Mouse (Mus musculus): ENCODE data around the gene Lemd1.

Gene Lemd1

DNA sequence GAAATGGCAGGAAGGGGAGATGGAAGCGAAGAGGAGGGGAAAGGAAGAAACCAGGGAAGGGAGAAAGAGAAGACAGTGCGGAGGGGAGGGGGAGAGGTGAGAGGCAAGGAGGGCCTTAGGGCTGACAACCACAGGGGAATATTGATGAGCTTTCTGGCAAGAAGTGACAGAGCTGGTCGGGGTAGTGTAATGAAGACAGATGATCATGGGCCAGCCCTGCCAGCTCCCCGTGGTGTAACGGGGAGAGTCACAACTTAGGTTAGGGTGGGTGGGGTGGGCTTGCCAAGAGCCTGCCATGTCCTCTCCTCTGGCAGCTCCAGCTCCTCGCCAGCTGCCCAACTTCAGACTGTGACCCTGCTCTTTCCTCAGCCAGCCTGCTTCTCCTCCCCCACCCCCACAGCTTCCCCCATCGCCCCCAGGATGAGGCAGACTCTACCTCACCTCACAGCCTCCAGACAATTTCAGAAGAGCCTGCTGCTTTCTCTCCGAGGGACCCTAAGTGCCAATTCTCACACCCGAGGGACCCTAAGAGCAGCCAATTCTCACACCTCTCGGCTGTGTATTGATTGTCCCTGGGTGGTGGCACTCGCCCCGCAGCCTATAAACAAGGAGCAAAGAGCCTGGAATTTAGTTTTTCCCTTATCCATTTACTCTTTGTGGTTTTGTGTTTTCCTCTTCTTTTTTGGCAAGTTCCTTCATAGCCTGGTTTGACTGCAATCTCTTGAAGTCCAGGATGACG, 26.3 kb upstream of the Lemd1 start:
- DNase-seq (ENCODE audit: low spot score in 2 of 2), result no peak

GRCm38 (mm10) chr1:132165859-132166258, 25.4 kb upstream of the Lemd1 start:
- DNase-seq (ENCODE audit: low spot score in 2 of 2), result no peak

DNA sequence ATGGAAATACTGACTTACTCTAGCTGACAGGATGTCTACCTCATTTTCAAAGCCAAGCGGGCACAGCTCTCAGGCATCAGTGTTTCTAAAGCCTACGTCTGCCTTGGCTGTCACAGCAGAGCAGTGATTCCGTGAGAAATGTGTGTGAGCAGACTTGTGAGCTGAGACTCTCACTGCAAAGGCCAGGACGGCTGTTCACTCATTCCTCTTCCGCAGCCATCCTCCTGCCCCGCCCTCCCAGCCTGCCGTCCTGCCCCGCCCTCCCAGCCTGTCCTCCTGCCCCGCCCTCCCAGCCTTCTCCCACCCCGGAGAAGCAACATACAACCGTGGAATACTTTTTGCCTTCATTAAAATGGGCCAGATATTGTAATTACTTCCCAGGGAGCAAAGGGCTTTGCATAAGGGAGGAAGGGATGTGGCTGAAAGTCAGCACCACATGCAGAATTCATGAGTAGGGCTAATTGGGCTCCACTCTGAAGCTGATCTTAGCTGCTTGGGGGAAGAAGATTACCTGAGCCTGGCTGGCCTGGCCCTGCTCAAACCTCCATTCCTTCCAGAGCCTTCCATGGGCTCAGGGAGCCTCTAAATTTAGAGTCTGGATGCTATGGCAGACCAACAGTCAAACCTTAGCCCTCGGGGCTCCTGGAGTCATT, 23.0 kb upstream of the Lemd1 start:
- DNase-seq (ENCODE audit: low spot score in 2 of 2), result no peak

DNA sequence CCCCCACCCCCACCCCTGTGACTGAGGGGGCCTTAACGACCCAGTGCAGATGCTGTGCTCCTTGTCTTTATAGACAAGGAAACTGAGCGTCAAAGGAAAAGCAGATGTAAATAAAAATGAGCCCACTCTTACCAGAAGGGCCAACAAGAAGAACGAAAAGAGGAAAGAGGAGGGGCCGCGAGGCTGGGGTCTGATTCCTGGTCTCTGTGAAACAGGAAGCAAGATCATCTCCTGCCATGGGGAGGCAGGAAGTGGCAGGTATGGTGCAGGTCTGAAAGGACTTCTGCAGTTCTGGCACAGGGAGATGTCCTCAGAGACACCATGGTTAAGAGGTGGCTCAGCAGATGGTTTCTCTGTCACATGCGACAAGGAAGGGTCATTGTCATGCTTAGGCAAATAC, 20.5 kb upstream of the Lemd1 start:
- no peak for DNase-seq (ENCODE audit: low spot score in 2 of 2)

- no peak for DNase-seq (ENCODE audit: low spot score in 2 of 2)
These were observed 19.6 kb upstream of the Lemd1 start for GRCm38 (mm10) chr1:132171619-132172018.

GRCm38 (mm10) chr1:132186303-132186702, 4.9 kb upstream of the Lemd1 start:
- DNase-seq (ENCODE audit: low spot score in 2 of 2), result no peak

GRCm38 (mm10) chr1:132188442-132189066, 2.7 kb upstream of the Lemd1 start:
- no peak for DNase-seq (ENCODE audit: low spot score in 2 of 2)

GRCm38 (mm10) chr1:132189231-132189630, 2.0 kb upstream of the Lemd1 start:
- DNase-seq (ENCODE audit: low spot score in 2 of 2), result no peak

DNA sequence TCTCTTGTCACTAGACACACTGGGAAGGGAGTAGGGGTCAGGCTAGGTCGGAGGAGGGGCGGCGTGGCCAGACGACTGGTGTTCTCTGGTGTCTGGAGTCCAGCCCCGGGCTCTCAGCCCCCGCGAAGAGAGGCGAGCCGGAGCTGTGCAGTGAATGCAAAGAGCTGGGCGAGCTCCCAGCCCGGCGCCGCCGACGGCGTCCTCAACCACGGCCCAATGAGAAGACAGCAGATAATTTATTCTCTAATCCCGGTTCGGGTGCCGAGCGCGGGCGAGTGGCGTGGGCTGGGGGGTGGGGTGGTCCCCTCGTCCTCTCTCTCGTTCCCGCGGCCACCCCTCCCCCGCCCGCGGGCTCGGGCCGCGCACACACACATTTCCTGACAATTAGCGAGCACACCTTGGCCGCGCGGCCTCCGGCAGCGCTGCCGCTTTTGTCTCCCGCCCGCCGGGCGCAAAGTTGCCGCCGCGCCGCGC, 1.2 kb upstream of the Lemd1 start:
- DNase-seq (ENCODE audit: low spot score in 2 of 2), result no peak

DNA sequence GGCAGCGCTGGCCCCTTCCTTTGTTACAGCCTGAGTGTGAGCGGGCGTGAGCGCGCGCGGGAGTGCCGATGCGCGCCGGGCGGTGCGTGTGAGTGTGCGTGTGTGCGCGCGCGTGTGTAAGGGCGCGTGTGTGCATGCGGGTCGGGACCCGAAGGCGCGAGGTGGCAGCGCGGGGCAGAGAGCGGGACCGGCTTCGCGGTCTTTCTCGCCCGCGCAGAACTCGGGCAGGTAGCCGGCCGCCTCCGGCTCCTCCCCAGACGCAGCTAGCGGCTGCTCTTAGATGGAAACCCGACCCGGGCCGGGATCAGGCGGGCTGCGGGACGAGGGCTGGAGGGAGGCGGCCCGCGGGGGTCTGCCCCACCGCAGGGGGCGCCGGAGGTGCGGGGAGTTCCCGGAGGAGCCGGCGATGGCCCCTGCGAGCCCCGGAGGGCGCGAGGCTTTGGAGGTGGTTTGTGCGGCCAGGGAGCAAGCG, 574 bp upstream of the Lemd1 start:
- DNase-seq (ENCODE audit: low spot score in 2 of 2), result no peak

- no peak for DNase-seq (ENCODE audit: low spot score in 2 of 2)
These were observed 802 bp downstream of the Lemd1 start for GRCm38 (mm10) chr1:132191786-132192680.

DNA sequence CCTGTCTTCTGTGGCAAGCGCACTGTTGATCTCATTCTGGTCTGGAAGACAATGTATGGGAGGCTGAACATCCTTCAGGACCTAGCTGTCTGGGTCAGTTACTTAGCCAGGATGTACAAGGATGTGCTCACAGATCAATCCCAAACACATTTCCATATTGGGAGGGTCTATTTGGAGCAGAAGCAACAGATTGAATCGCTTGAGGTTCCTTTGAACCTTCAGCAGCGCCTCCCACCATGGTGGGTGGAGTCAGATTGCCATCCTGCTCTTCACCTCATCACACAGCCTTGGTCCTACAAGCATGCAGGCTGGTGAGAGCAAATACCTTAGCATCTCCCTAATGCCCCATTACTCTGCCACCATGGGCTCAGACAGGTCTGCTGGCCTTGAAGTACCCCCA, 2.6 kb downstream of the Lemd1 start:
- no peak for DNase-seq (ENCODE audit: low spot score in 2 of 2)

GRCm38 (mm10) chr1:132194624-132195023, 3.4 kb downstream of the Lemd1 start:
- DNase-seq (ENCODE audit: low spot score in 2 of 2), result no peak

GRCm38 (mm10) chr1:132195100-132195499, 3.9 kb downstream of the Lemd1 start:
- DNase-seq (ENCODE audit: low spot score in 2 of 2), result no peak

DNA sequence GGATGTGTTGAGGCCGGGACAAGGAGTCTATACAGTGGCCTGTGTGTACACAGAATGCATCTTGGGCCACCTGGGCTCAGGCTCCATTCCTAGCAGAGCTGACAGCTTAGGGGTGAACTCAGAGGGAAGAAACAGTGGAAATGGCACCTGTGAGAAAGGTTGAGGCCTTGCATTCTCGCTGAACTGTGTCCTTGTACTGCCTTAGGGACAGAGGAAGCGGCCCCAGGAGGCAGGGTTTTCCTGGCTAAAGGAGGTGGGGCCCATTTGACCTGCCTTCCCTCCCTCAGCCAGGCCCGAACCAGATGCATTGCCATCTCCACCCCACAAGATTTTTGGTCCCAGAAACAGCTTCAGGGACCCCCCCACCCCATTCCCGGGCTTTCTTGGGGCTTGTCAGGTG, 4.5 kb downstream of the Lemd1 start:
- no peak for DNase-seq (ENCODE audit: low spot score in 2 of 2)

- DNase-seq (ENCODE audit: low spot score in 2 of 2), result no peak
These were observed 5.1 kb downstream of the Lemd1 start for GRCm38 (mm10) chr1:132196337-132196736.

GRCm38 (mm10) chr1:132197666-132198065, 6.4 kb downstream of the Lemd1 start:
- no peak for DNase-seq (ENCODE audit: low spot score in 2 of 2)

DNA sequence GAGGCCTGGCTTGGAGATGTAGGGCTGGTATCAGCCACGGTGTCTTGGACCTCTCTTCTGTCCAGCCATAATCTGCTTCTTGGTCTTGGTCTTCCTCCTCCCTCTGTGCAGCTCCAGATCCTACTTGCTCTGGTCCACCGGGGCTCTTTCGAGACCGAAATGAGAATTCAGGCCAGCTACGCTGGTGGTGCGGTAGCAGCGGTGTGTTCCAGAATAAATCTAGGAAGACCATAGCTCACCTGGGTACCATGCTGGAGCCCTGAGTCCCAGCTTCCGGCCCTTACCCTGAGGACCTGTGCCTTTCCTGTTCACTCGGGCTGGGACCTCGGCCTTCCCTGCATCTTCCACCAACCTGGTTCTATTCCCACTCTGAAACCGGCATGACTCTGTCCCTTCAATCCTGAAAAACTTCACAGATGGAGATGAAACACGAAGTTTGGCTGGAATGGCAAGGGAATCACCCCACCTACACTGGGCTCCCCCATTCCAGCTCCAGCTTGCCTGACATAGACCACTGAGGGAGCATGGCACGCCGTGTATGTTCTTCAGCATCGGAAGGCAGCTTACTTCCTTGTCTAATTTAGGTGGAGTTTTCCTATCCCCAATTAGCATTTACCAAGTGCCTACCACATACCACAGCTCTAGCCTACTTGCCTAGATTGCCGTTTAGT, 7.3 kb downstream of the Lemd1 start:
- DNase-seq (ENCODE audit: low spot score in 2 of 2), result no peak

GRCm38 (mm10) chr1:132199244-132199643, 8.0 kb downstream of the Lemd1 start:
- no peak for DNase-seq (ENCODE audit: low spot score in 2 of 2)

DNA sequence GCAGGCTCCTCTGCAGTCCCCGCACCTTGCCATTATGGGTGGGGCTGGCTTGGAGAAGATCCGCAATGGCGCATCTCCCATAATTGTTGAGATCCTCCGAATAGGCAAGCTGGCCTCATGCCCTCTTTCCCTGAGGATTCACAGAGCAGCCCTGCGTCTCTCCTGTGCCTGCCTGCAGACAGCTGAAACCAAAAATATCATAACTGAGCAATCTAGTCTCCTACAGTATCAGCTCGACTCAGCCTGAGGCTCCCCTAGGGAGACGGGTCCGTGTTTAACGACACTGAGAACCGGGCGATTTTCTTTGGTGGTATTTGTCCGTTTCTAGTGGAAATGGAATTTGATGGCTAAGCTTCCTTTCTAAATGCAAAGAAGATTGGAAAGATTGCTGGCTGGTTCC, 8.7 kb downstream of the Lemd1 start:
- DNase-seq (ENCODE audit: low spot score in 2 of 2), result no peak
